ENCODE assay signal across 9 mouse cellular contexts in genomic region chr11:33146651-33147131, GRCm38 (mm10). TPM values are rescaled to one million over a fixed set of nuclear protein-coding genes. Genes with fewer than 3 reads are reported as not detected.
A peak's percentile ranks its signal among the peaks of the same experiment; 100 is the strongest.
DNase-seq lines count a peak whose midpoint lies in the region; ATAC-seq and TF ChIP-seq lines count a peak whose summit lies in the region.
"Had no signal": no experiment of that assay in that cellular context is flagged by ENCODE, and none has a peak within 500 bp of the region (broad histone marks: within the 10 kb centered on the region; RNA-seq: fewer than 3 reads in every experiment).

No protein-coding gene starts in this region.

- no peak for DNase-seq in left cerebral cortex, adult 2 months (ENCODE audit: extremely low spot score in 1 of 2, low spot score in 2 of 2)
- no peak for DNase-seq in left cerebral cortex, adult 11 months (ENCODE audit: low spot score)
- DNase-seq in right cerebral cortex, postnatal 10 days (ENCODE audit: low spot score in 2 of 2): peak; percentile 52 to 67

- H3K9me3 ChIP-seq in heart, embryonic 12.5 days (replicated peaks): no peaks in the 10 kb centered on the region
- H3K9me3 ChIP-seq in kidney, embryonic 15.5 days (replicated peaks): no peaks in the 10 kb centered on the region
- no peaks in the 10 kb centered on the region for H3K9me3 ChIP-seq in lung, embryonic 15.5 days

- peak; percentile 18; the same call in 1 of the 2 replicates for ATAC-seq in heart, embryonic 12.5 days (ENCODE audit: insufficient number of reproducible peaks, low FRiP score)
- ATAC-seq in kidney, embryonic 15.5 days (replicated peaks; ENCODE audit: low FRiP score): no peak
- ATAC-seq in lung, embryonic 15.5 days (ENCODE audit: borderline replicate concordance, extremely low read depth, low FRiP score, low TSS enrichment): 0 out of 2 replicates have a peak, but pooled peaks have one; percentile 12
- no peak for ATAC-seq in granulocyte monocyte progenitor cell, adult 5-6 weeks (replicated peaks; ENCODE audit: poor library complexity, severe bottlenecking)

- peak overlapping the region; percentile 98 for H3K4me2 ChIP-seq in heart, embryonic 12.5 days
- H3K4me2 ChIP-seq in kidney, embryonic 15.5 days: peak overlapping the region; percentile 98
- peak overlapping the region; percentile 96 for H3K4me2 ChIP-seq in lung, embryonic 15.5 days

- H3K27me3 ChIP-seq in heart, embryonic 12.5 days (replicated peaks): peaks cover 25% of the 10 kb centered on the region
- peaks cover 38% of the 10 kb centered on the region for H3K27me3 ChIP-seq in kidney, embryonic 15.5 days
- H3K27me3 ChIP-seq in lung, embryonic 15.5 days: peaks cover 27% of the 10 kb centered on the region

- 2% methylated on average over 30 of the region's 30 CpGs for WGBS in heart, embryonic 12.5 days
- WGBS in kidney, embryonic 15.5 days: under 1% methylated on average over 30 of the region's 30 CpGs
- 2% methylated on average over 30 of the region's 30 CpGs for WGBS in lung, embryonic 15.5 days

- H3K36me3 ChIP-seq in heart, embryonic 12.5 days: peaks cover 20% of the 10 kb centered on the region
- H3K36me3 ChIP-seq in kidney, embryonic 15.5 days: peaks cover 23% of the 10 kb centered on the region
- H3K36me3 ChIP-seq in lung, embryonic 15.5 days: peaks cover 20% of the 10 kb centered on the region

- H3K4me1 ChIP-seq in cortical plate, adult 2 months (ENCODE audit: control insufficient read depth, insufficient read depth, low read length): no peaks in the 10 kb centered on the region
- peaks cover 61% of the 10 kb centered on the region for H3K4me1 ChIP-seq in heart, embryonic 12.5 days (replicated peaks)
- peaks cover 56% of the 10 kb centered on the region for H3K4me1 ChIP-seq in kidney, embryonic 15.5 days
- H3K4me1 ChIP-seq in lung, embryonic 15.5 days: peaks cover 53% of the 10 kb centered on the region

- no peak for TF ChIP-seq CTCF in left cerebral cortex, adult 2 months (IDR thresholded peaks at IDR 0.05)
- no peak for TF ChIP-seq CTCF in cortical plate, adult 2 months (IDR thresholded peaks at IDR 0.05; ENCODE audit: extremely low read depth, insufficient read depth, low read length)

- H3K4me3 ChIP-seq in left cerebral cortex, adult 2 months: peak overlapping the region; percentile 50
- peak overlapping the region; percentile 34 for H3K4me3 ChIP-seq in cortical plate, adult 2 months (ENCODE audit: insufficient read depth, low read length)
- peak overlapping the region; percentile 59 for H3K4me3 ChIP-seq in heart, embryonic 12.5 days
- H3K4me3 ChIP-seq in kidney, embryonic 15.5 days (replicated peaks): peak overlapping the region; percentile 61
- peak overlapping the region; percentile 53 for H3K4me3 ChIP-seq in lung, embryonic 15.5 days

- peak overlapping the region; percentile 60; the same call in 1 of the 2 replicates for H3K27ac ChIP-seq in left cerebral cortex, adult 2 months
- H3K27ac ChIP-seq in cortical plate, adult 2 months (ENCODE audit: insufficient read depth, low read length): no peak overlapping the region
- peak overlapping the region; percentile 53 for H3K27ac ChIP-seq in heart, embryonic 12.5 days (ENCODE audit: poor library complexity, severe bottlenecking)
- no peak overlapping the region for H3K27ac ChIP-seq in kidney, embryonic 15.5 days
- peak overlapping the region; percentile 70 for H3K27ac ChIP-seq in lung, embryonic 15.5 days

- no peak for TF ChIP-seq POLR2A in cortical plate, adult 2 months (IDR thresholded peaks at IDR 0.05; ENCODE audit: extremely low read depth, insufficient read depth, low read length)

- intact Hi-C loops in left cerebral cortex, adult 2 months (cut with DNase I): loop anchor here (2.0 to 5.0 kb wide), 6 partner anchors 69 to 694 kb away; no protein-coding TSS in a partner anchor

- H3K9ac ChIP-seq in heart, embryonic 12.5 days: peak overlapping the region; percentile 64
- H3K9ac ChIP-seq in kidney, embryonic 15.5 days: peak overlapping the region; percentile 41
- peak overlapping the region; percentile 43 for H3K9ac ChIP-seq in lung, embryonic 15.5 days

RNA-seq across cellular contexts. Expression of gene Fgf18, which starts 0.5 kb away (rescaled TPM):
- 1 to 10 TPM; 1.9 to 2.6 TPM for total RNA-seq in left cerebral cortex, adult 2 months (2021)
- 1.8 and 2.0 TPM in 2 replicates for polyA plus RNA-seq in cortical plate, adult 2 months (2012; rRNA removed)
- 2.6 TPM in 2 replicates for polyA plus RNA-seq in heart, embryonic 12.5 days (2016; fragmentation: Nextera tagmentation; extraction: Ambion mirVana)
- polyA plus RNA-seq in kidney, embryonic 15.5 days (2015; fragmentation: Nextera tagmentation; extraction: Ambion mirVana): 2.5 and 4.3 TPM in 2 replicates
- 11.1 and 11.7 TPM in 2 replicates for polyA plus RNA-seq in lung, embryonic 15.5 days (2015; fragmentation: Nextera tagmentation; extraction: Ambion mirVana)
- not detected in 2 replicates for total RNA-seq in granulocyte monocyte progenitor cell, adult 5-6 weeks (2014; fragmentation: Nextera tagmentation)
- not detected in 2 replicates for total RNA-seq in granulocyte monocyte progenitor cell, adult 5-6 weeks (2017)

RNA-seq across cellular contexts. Expression of gene Npm1, which starts 16.3 kb away (rescaled TPM):
- 100 to 1,000 TPM; 146 to 152 TPM for total RNA-seq in left cerebral cortex, adult 2 months (2021)
- 178 and 182 TPM in 2 replicates for polyA plus RNA-seq in cortical plate, adult 2 months (2012; rRNA removed)
- 513 and 525 TPM in 2 replicates for polyA plus RNA-seq in heart, embryonic 12.5 days (2016; fragmentation: Nextera tagmentation; extraction: Ambion mirVana)
- 1,128 and 1,268 TPM in 2 replicates for polyA plus RNA-seq in kidney, embryonic 15.5 days (2015; fragmentation: Nextera tagmentation; extraction: Ambion mirVana)
- 921 and 961 TPM in 2 replicates for polyA plus RNA-seq in lung, embryonic 15.5 days (2015; fragmentation: Nextera tagmentation; extraction: Ambion mirVana)
- 2,328 and 2,367 TPM in 2 replicates for total RNA-seq in granulocyte monocyte progenitor cell, adult 5-6 weeks (2014; fragmentation: Nextera tagmentation)
- 3,358 and 3,800 TPM in 2 replicates for total RNA-seq in granulocyte monocyte progenitor cell, adult 5-6 weeks (2017)

RNA-seq across cellular contexts. Expression of gene Tlx3, which starts 56.7 kb away (rescaled TPM):
- not detected for total RNA-seq in left cerebral cortex, adult 2 months (2021)
- not detected in 2 replicates for polyA plus RNA-seq in cortical plate, adult 2 months (2012; rRNA removed)
- not detected in 2 replicates for polyA plus RNA-seq in heart, embryonic 12.5 days (2016; fragmentation: Nextera tagmentation; extraction: Ambion mirVana)
- polyA plus RNA-seq in kidney, embryonic 15.5 days (2015; fragmentation: Nextera tagmentation; extraction: Ambion mirVana): 0.30 TPM in 1 of 2 replicates, not detected in the other
- polyA plus RNA-seq in lung, embryonic 15.5 days (2015; fragmentation: Nextera tagmentation; extraction: Ambion mirVana): 0.10 TPM in 1 of 2 replicates, not detected in the other
- total RNA-seq in granulocyte monocyte progenitor cell, adult 5-6 weeks (2014; fragmentation: Nextera tagmentation): not detected in 2 replicates
- not detected in 2 replicates for total RNA-seq in granulocyte monocyte progenitor cell, adult 5-6 weeks (2017)
- total RNA-seq: left cerebral cortex, adult 18-20 months had no signal

Comparison
In these comparisons a context has a peak if more than half of its experiments do, and no peak if none do; other contexts are left out.
1. DNase-seq: peak in right cerebral cortex, postnatal 10 days (2 of 2); none in left cerebral cortex, adult 2 months (0 of 2) and left cerebral cortex, adult 11 months (single experiment).
2. H3K27ac ChIP-seq: peak in left cerebral cortex, adult 2 months (single experiment), heart, embryonic 12.5 days (single experiment) and lung, embryonic 15.5 days (single experiment); none in cortical plate, adult 2 months (single experiment) and kidney, embryonic 15.5 days (single experiment).
3. ATAC-seq: peak in heart, embryonic 12.5 days (single experiment) and lung, embryonic 15.5 days (single experiment); none in kidney, embryonic 15.5 days (single experiment) and granulocyte monocyte progenitor cell, adult 5-6 weeks (single experiment).
4. Peak in every context shown above with its lines, with median percentiles within 50 percentile points of each other: H3K4me3 ChIP-seq, H3K4me2 ChIP-seq and H3K9ac ChIP-seq.